ENCODE assay signal across 20 mouse cellular contexts in genomic region chr6:29820926-29821325, GRCm38 (mm10).
"Had no signal": no experiment of that assay in that cellular context is flagged by ENCODE, and none has a peak within 500 bp of the region (broad histone marks: within the 10 kb centered on the region; RNA-seq: fewer than 3 reads in every experiment).

No protein-coding gene starts in this region.

- ATAC-seq: hindbrain, embryonic 16.5 days; intestine, embryonic 16.5 days had no signal

- H3K27ac ChIP-seq: heart, embryonic 10.5 days; hindbrain, embryonic 10.5 days; hindbrain, embryonic 12.5 days; hindbrain, embryonic 14.5 days; limb, embryonic 13.5 days; limb, embryonic 15.5 days had no signal

- H3K27me3 ChIP-seq: heart, embryonic 12.5 days; hindbrain, embryonic 12.5 days; limb, embryonic 13.5 days; limb, embryonic 15.5 days had no signal

- H3K9ac ChIP-seq: heart, embryonic 12.5 days; hindbrain, embryonic 12.5 days; hindbrain, embryonic 14.5 days; limb, embryonic 13.5 days; limb, embryonic 15.5 days had no signal

- H3K4me1 ChIP-seq: heart, embryonic 10.5 days; heart, embryonic 12.5 days; hindbrain, embryonic 10.5 days; limb, embryonic 13.5 days; limb, embryonic 15.5 days had no signal

- DNase-seq: gastrocnemius, adult 2 months; gastrocnemius, postnatal 10 days; gastrocnemius, postnatal 25 days; heart, adult 18-20 months; heart, postnatal 10 days; heart, postnatal 4 days; kidney, adult 11 months; kidney, postnatal 14 days; layer of hippocampus, adult 9-11 months; layer of hippocampus, postnatal 36 days; left cerebral cortex, postnatal 4 days had no signal

- H3K36me3 ChIP-seq: heart, embryonic 10.5 days; heart, embryonic 12.5 days; hindbrain, embryonic 10.5 days; hindbrain, embryonic 12.5 days; limb, embryonic 13.5 days had no signal

- H3K4me2 ChIP-seq: heart, embryonic 12.5 days; hindbrain, embryonic 12.5 days; hindbrain, embryonic 14.5 days; limb, embryonic 13.5 days; limb, embryonic 15.5 days had no signal

- H3K4me3 ChIP-seq: gastrocnemius, adult 2 months; heart, embryonic 10.5 days; heart, embryonic 12.5 days; hindbrain, embryonic 10.5 days; hindbrain, embryonic 12.5 days; limb, embryonic 13.5 days; limb, embryonic 15.5 days had no signal

- H3K9me3 ChIP-seq: heart, embryonic 10.5 days; heart, embryonic 12.5 days; hindbrain, embryonic 10.5 days; hindbrain, embryonic 12.5 days; limb, embryonic 13.5 days; limb, embryonic 15.5 days had no signal
